Mouse (Mus musculus): Measurements from ENCODE around the gene Gm8374. TPM values are rescaled to one million over a fixed set of nuclear protein-coding genes. Genes with fewer than 3 reads are reported as not detected.
"Not testable (repeated sequence)": the region's sequence is repeated elsewhere in the genome, so short reads cannot be mapped to it uniquely, and the experiment has no call there.

Gene Gm8374
- not detected for total RNA-seq (2021)
- long read RNA-seq, experiment 1: 0 reads
- long read RNA-seq, experiment 2: 0 reads

GRCm38 (mm10) chr14:7365034-7365433, at the start of gene Gm8374:
TSS of gene Gm8374 (minus strand) at chr14:7365134.
- not testable (repeated sequence) for DNase-seq

- DNase-seq: not testable (repeated sequence)
Observed at GRCm38 (mm10) chr14:7332295-7332694, 32.6 kb downstream of the Gm8374 start, which contains the start of gene Gm5797. TSS of gene Gm5797 (minus strand) at chr14:7332395.

GRCm38 (mm10) chr14:7315093-7315492, 49.8 kb downstream of the Gm8374 start:
- DNase-seq: peak; percentile 4

- peak; percentile 11 for DNase-seq
Observed at GRCm38 (mm10) chr14:7314661-7315060, 50.3 kb downstream of the Gm8374 start, which contains the start of gene Gm3739. TSS of gene Gm3739 (minus strand) at chr14:7315049.

Other genes with a start within 250 kb of the Gm8374 start
- gene Gm6676, start 239.7 kb downstream of the Gm8374 start, total RNA-seq (2021): not detected
- under 1 TPM in 1 of 2 experiments, not detected in 1; 0.24 TPM for gene Gm3512, start 190.6 kb downstream of the Gm8374 start, total RNA-seq (2021)
- not detected for gene Gm16434, start 170.6 kb downstream of the Gm8374 start, total RNA-seq (2021)
- gene Gm3727, start 100.4 kb downstream of the Gm8374 start, total RNA-seq (2021): not detected
- not detected for gene Gm3739, start 50.1 kb downstream of the Gm8374 start, total RNA-seq (2021)
- gene Gm5797, start 32.7 kb downstream of the Gm8374 start, total RNA-seq (2021): not detected
- not detected for gene Gm3755, start 85.8 kb upstream of the Gm8374 start, total RNA-seq (2021)
- gene Gm3752, start 118.6 kb upstream of the Gm8374 start, total RNA-seq (2021): not detected
- gene Gm3558, start 203.4 kb upstream of the Gm8374 start, total RNA-seq (2021): under 1 TPM; 0.49 to 0.75 TPM
- not detected for gene Gm10338, start 230.5 kb upstream of the Gm8374 start, total RNA-seq (2021)

Measured in gastrocnemius, postnatal 25 days (tissue).